Mouse (Mus musculus) neutrophil, adult 59 days (primary cell): Measurements from ENCODE around the gene Fam83f. TPM values are rescaled to one million over a fixed set of nuclear protein-coding genes. Genes with fewer than 3 reads are reported as not detected.

Experiments
- total RNA-seq, 2 experiments: library from RNA; stranded (reverse); gene quantifications; 1 replicate in 1 of 2; 2 replicates in 1 of 2; pipeline ENCODE4 v1.2.4; 2023

Fam83f gene
- 1 to 10 TPM; 2.3 TPM for total RNA-seq

DNA sequence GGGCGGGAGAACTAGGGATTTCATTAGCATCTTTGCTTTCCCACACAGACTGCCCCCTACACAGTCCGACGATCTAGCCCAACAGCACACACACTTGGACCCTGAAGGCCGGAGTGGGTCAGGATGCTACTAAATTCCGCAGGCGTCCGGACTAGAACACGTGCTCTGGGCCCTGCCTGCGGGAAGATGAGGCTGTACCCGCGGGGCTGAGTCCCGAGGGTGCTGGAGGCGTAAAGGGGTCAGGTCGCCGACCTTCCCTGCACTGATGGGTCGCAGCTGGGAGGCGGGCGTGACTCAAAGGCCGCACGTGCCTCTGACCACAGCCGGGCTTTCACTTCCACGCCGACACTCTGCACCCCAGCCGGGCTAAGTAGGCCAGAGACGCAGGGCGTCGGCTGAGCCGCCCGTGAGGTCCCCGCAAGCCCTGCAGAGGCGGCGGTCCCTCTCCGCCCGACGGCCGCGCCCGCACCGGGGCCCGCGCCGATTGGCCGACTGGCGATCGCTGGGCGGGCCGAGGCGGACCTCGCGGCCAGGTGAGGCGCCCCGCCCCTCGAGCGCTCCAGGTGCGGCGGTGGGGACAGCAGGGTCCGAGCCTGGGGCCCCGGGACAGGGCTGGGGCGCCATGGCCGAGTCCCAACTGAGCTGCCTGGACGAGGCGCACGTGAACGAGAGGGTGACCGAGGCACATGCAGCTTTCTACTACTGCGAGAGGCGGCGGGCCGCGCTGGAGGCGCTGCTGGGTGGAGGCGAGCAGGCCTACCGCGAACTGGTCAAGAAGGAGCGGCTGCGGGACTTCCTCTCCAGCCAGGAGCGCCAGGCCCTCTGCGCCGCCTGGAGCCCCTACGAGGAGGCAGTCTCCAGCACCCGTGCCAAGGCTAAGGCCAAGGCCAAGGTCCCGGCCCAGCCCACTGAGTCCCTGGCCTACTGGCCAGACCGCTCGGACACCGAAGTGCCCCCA is at the start of gene Fam83f:
Fam83f (plus strand) TSS at position 553 of the 958 bp plus-strand sequence.

GRCm38 (mm10) chr15:80710608-80711363 is 39.1 kb downstream of the Fam83f start, which contains the start of gene Tnrc6b:
Gene Tnrc6b, plus strand, starts transcription at chr15:80711313.

Other genes starting within 250 kb of the Fam83f start
- not detected for gene Enthd1, start 106.7 kb upstream of the Fam83f start, total RNA-seq
- gene Grap2, start 99.3 kb upstream of the Fam83f start, total RNA-seq, result 1 to 10 TPM; 3.4 to 5.0 TPM
- gene Tnrc6b, start 39.5 kb downstream of the Fam83f start, total RNA-seq, result 100 to 1,000 TPM; 187 to 205 TPM